Mouse (Mus musculus) lung, adult 2 months (tissue): ENCODE results near the gene Gm49388.

Source experiments
- CTCF ChIP-seq: fragments of 200-500 bp; IDR thresholded peaks from 2 replicates; pipeline ENCODE4 v1.5.1; 2011; ENCODE audit warnings: mild to moderate bottlenecking, low read length, control low read depth; ENCODE audit not compliant: insufficient read depth
- POLR2A ChIP-seq: fragments of 200-500 bp; IDR thresholded peaks from 2 replicates; pipeline ENCODE4 v1.6.1; 2011; ENCODE audit warnings: low read depth, mild to moderate bottlenecking, control low read depth, low read length, borderline replicate concordance; ENCODE audit errors: extremely low read depth

DNA sequence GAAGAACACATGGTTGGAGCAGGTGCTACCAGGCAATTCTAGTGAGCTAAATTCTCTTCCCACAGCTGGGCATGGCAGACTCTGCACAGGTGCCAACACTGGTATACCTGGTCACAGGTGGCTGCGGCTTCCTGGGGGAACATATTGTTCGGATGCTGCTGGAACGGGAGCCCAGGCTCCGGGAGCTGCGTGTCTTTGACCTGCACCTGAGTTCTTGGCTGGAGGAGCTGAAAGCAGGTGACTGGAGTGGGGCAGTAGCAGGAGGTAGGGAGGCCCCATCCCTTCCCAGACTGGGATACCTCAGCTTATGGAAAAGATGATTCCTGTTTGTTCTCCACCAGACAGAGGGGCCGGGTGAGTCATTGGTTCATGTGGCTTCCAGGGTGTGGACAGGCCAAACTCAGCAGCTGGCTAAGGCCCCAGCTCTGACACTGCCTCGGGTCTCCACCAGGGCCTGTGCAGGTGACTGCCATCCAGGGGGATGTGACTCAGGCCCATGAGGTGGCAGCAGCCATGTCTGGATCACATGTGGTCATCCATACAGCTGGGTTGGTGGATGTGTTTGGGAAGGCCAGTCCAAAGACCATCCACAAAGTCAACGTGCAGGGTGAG, 15.7 kb downstream of the Gm49388 start:
- TF ChIP-seq POLR2A (no peak), CTCF (no peak)
